Mouse (Mus musculus) embryo, embryonic 11.5 days (tissue): ENCODE results near the gene F11.
A peak's percentile ranks its signal among the peaks of the same experiment; 100 is the strongest.

Experiments
- DNase-seq: peaks from one replicate; pipeline ENCODE4 v3.0.0-alpha.2; 2012; ENCODE audit warnings: low read depth, low spot score

F11 gene

GRCm38 (mm10) chr8:45246307-45246706, 15.5 kb downstream of the F11 start:
- DNase-seq = no peak

GRCm38 (mm10) chr8:45239363-45239762, 22.5 kb downstream of the F11 start:
- DNase-seq = no peak

- no peak for DNase-seq
Observed at GRCm38 (mm10) chr8:45238282-45238681, 23.5 kb downstream of the F11 start.

DNA sequence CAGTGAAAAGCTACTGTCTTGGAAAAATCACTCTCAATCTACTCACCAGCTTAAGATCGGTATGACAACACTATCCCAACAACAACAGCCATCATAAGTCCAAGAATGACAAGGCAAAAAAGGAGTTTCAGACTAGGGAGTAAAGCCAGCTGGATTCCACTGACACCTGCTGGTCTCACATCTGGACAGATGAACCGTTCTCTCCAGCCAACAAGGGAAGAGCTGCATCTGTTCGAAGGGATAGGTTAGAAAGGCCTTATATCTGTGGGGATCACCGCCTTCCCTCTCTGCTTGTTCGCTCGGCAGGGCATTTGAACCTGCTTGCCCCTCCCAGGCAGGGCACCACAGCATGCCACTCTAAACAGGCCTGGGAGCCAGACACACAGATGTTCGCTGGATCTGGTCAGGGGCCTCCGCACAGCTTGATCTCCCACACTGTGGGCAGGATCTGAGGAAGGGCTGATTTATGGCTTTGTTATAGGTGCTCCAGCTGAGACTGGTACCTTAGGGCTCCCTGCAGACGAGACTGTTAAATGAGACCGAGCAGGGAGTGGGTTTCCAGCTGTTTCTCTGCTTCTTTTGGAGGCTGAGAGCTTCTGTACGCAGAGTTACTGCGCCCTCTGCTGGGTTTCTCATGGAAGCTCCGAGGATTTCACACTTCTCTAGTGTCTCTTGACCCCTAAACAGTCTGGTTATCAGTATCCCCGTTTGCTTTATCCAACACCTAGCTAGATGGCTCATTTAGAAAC, 25.5 kb downstream of the F11 start:
- peak; percentile 67 for DNase-seq

GRCm38 (mm10) chr8:45235228-45235627, 26.6 kb downstream of the F11 start:
- no peak for DNase-seq

GRCm38 (mm10) chr8:45233256-45233655, 28.6 kb downstream of the F11 start:
- no peak for DNase-seq

- DNase-seq = no peak
Observed at GRCm38 (mm10) chr8:45202476-45202875, 59.4 kb downstream of the F11 start.

GRCm38 (mm10) chr8:45201605-45202004, 60.2 kb downstream of the F11 start:
- no peak for DNase-seq

DNA sequence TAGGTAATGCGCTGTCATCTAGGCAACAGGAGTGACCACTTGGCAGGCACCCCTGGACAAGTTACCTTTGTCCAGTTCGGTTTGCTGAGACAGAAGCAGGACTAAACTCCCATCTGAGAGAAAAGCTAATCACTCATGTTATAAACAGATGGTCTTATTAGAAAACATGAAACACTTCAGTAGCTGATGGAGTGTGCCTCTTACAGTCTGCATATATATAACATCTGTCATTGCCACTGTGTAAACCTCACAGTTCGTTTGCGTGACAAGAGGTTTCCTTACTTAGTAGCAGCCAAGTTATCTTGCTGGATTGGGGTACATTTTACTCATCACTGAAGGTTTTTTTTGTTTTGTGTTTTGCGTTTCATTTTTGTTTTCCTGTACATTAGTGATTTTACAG, 64.5 kb downstream of the F11 start:
- no peak for DNase-seq

- no peak for DNase-seq
Observed at GRCm38 (mm10) chr8:45195954-45196526, 65.8 kb downstream of the F11 start.
